In genomic region chr2:77265301-77265700, GRCm38 (mm10) we compare ENCODE assay signal across 24 mouse cellular contexts. TPM values are rescaled to one million over a fixed set of nuclear protein-coding genes. Genes with fewer than 3 reads are reported as not detected.
DNase-seq lines count a peak whose midpoint lies in the region; ATAC-seq and TF ChIP-seq lines count a peak whose summit lies in the region.
"Had no signal": no experiment of that assay in that cellular context is flagged by ENCODE, and none has a peak within 500 bp of the region (broad histone marks: within the 10 kb centered on the region; RNA-seq: fewer than 3 reads in every experiment).

No protein-coding gene starts in this region.

- no peaks in the 10 kb centered on the region; the same call in 1 of the 2 replicates for H3K36me3 ChIP-seq in lung, embryonic 14.5 days (ENCODE audit: insufficient read depth)
- H3K36me3 ChIP-seq in small intestine, adult 2 months (ENCODE audit: control insufficient read depth, insufficient read depth, low read length): peaks cover 2% of the 10 kb centered on the region
- H3K36me3 ChIP-seq: embryonic facial prominence, embryonic 10.5 days; embryonic facial prominence, embryonic 13.5 days; forebrain, embryonic 12.5 days; forebrain, embryonic 15.5 days; G1E; heart, embryonic 10.5 days; heart, embryonic 13.5 days; hindbrain, embryonic 12.5 days; hindbrain, embryonic 15.5 days had no signal

- peak; percentile 39 for DNase-seq in cerebellum, adult 9-10 months
- no peak for DNase-seq in cerebellum, adult 8-10 months
- DNase-seq in lung, embryonic 14.5 days: no peak
- DNase-seq in lung, adult 2 months: no peak
- DNase-seq in left cerebral cortex, postnatal 10 days (ENCODE audit: extremely low spot score in 1 of 2, low spot score in 2 of 2): no peak
- DNase-seq: adrenal gland, postnatal 10 days; B cell, adult 2 months; embryo, embryonic 11 days; gastrocnemius, postnatal 25 days; heart, adult 2 months had no signal

- intact Hi-C loops in left cerebral cortex, postnatal 10 days (cut with DNase I): no loop called here

- H3K4me3 ChIP-seq in lung, embryonic 14.5 days (ENCODE audit: low read depth, low read length): no peak overlapping the region
- no peak overlapping the region for H3K4me3 ChIP-seq in lung, adult 2 months (replicated peaks; ENCODE audit: extremely low read depth, low read depth, low read length)
- H3K4me3 ChIP-seq in small intestine, adult 2 months (ENCODE audit: low read depth, low read length): no peak overlapping the region
- H3K4me3 ChIP-seq: embryonic facial prominence, embryonic 10.5 days; embryonic facial prominence, embryonic 13.5 days; erythroblast, embryonic 14.5 days; forebrain, embryonic 12.5 days; forebrain, embryonic 15.5 days; heart, adult 2 months; heart, embryonic 10.5 days; heart, embryonic 13.5 days; hindbrain, embryonic 12.5 days; hindbrain, embryonic 15.5 days had no signal

- H3K27me3 ChIP-seq in lung, embryonic 14.5 days (ENCODE audit: insufficient read depth, low read length): no peaks in the 10 kb centered on the region
- H3K27me3 ChIP-seq in small intestine, adult 2 months (ENCODE audit: control insufficient read depth, insufficient read depth, low read length): no peaks in the 10 kb centered on the region
- H3K27me3 ChIP-seq: CH12.LX; embryonic facial prominence, embryonic 13.5 days; forebrain, embryonic 12.5 days; forebrain, embryonic 15.5 days; heart, embryonic 13.5 days; hindbrain, embryonic 12.5 days; hindbrain, embryonic 15.5 days; Patski had no signal

- no peaks in the 10 kb centered on the region for H3K9me3 ChIP-seq in lung, embryonic 14.5 days (ENCODE audit: low read depth, low read length)
- H3K9me3 ChIP-seq: embryonic facial prominence, embryonic 10.5 days; embryonic facial prominence, embryonic 13.5 days; forebrain, embryonic 12.5 days; forebrain, embryonic 15.5 days; heart, embryonic 10.5 days; heart, embryonic 13.5 days; hindbrain, embryonic 12.5 days; hindbrain, embryonic 15.5 days had no signal

- peaks cover 16% of the 10 kb centered on the region for H3K4me1 ChIP-seq in lung, embryonic 14.5 days (ENCODE audit: insufficient read depth)
- peaks cover 4% of the 10 kb centered on the region for H3K4me1 ChIP-seq in lung, adult 2 months (ENCODE audit: control insufficient read depth, insufficient read depth, low read length)
- peaks cover 43% of the 10 kb centered on the region for H3K4me1 ChIP-seq in small intestine, adult 2 months (ENCODE audit: control insufficient read depth, insufficient read depth, insufficient read length, low read length)

- H3K4me2 ChIP-seq in lung, embryonic 14.5 days: no peak overlapping the region
- H3K4me2 ChIP-seq: embryonic facial prominence, embryonic 13.5 days; forebrain, embryonic 12.5 days; forebrain, embryonic 15.5 days; heart, embryonic 13.5 days; hindbrain, embryonic 12.5 days; hindbrain, embryonic 15.5 days had no signal

- no peak for TF ChIP-seq CTCF in lung, embryonic 14.5 days (IDR thresholded peaks at IDR 0.05; ENCODE audit: low read depth)
- TF ChIP-seq CTCF in lung, adult 2 months (IDR thresholded peaks at IDR 0.05; ENCODE audit: insufficient read depth, low read length): no peak
- TF ChIP-seq CTCF in small intestine, adult 2 months (IDR thresholded peaks at IDR 0.05; ENCODE audit: extremely low read depth, insufficient read length, insufficient replicate concordance, low read depth, low read length): no peak

- no peak overlapping the region for H3K9ac ChIP-seq in lung, embryonic 14.5 days
- H3K9ac ChIP-seq: embryonic facial prominence, embryonic 13.5 days; forebrain, embryonic 12.5 days; forebrain, embryonic 15.5 days; heart, embryonic 13.5 days; hindbrain, embryonic 12.5 days; hindbrain, embryonic 15.5 days had no signal

- ATAC-seq in lung, embryonic 14.5 days (ENCODE audit: insufficient read depth): peak; percentile 30; the same call in 1 of the 2 replicates
- peak; percentile 10; the same call in 1 of the 2 replicates for ATAC-seq in common myeloid progenitor, adult 5-6 weeks (replicated peaks; ENCODE audit: low read depth, poor library complexity, severe bottlenecking)
- ATAC-seq: forebrain, embryonic 15.5 days; Patski had no signal

- no peak for TF ChIP-seq POLR2A in lung, adult 2 months (IDR thresholded peaks at IDR 0.05; ENCODE audit: borderline replicate concordance, extremely low read depth, low read depth, low read length)
- TF ChIP-seq POLR2A in small intestine, adult 2 months (IDR thresholded peaks at IDR 0.05; ENCODE audit: low read depth, low read length): no peak

- H3K27ac ChIP-seq in lung, embryonic 14.5 days (ENCODE audit: low read depth): peak overlapping the region; percentile 16; the same call in 1 of the 2 replicates
- H3K27ac ChIP-seq in small intestine, adult 2 months (ENCODE audit: insufficient read depth, low read depth, low read length): peak overlapping the region; percentile 70
- H3K27ac ChIP-seq: embryonic facial prominence, embryonic 10.5 days; embryonic facial prominence, embryonic 13.5 days; forebrain, embryonic 12.5 days; forebrain, embryonic 15.5 days; heart, adult 2 months; heart, embryonic 10.5 days; heart, embryonic 13.5 days; hindbrain, embryonic 12.5 days; hindbrain, embryonic 15.5 days had no signal

- WGBS in lung, embryonic 14.5 days: 36% methylated on average over 7 of the region's 7 CpGs
- WGBS in lung, adult 2 months: 35% methylated on average over 7 of the region's 7 CpGs
- WGBS in small intestine, adult 2 months: 23% methylated on average over 7 of the region's 7 CpGs

RNA-seq across cellular contexts. Expression of gene Sestd1, which starts 15.1 kb away (rescaled TPM):
- 23.7 and 27.9 TPM in 2 replicates for polyA plus RNA-seq in lung, embryonic 14.5 days (2014; fragmentation: Nextera tagmentation; extraction: Ambion mirVana)
- polyA plus RNA-seq in lung, adult 2 months (2012; rRNA removed): 6.6 and 12.1 TPM in 2 replicates
- total RNA-seq in common myeloid progenitor, adult 5-6 weeks (2017): 14.4 and 22.2 TPM in 2 replicates
- polyA plus RNA-seq in small intestine, adult 2 months (2012; rRNA removed): 3.9 and 7.8 TPM in 2 replicates
- 100 to 1,000 TPM; 113 to 119 TPM for total RNA-seq in left cerebral cortex, postnatal 10 days (2021)
- total RNA-seq: CH12.LX had no signal
- polyA plus RNA-seq: erythroblast, embryonic 14.5 days had no signal
